Mouse (Mus musculus): ENCODE measurements around the gene Cilp.
"Not testable (repeated sequence)": the region's sequence is repeated elsewhere in the genome, so short reads cannot be mapped to it uniquely, and the experiment has no call there.

Cilp gene

DNA sequence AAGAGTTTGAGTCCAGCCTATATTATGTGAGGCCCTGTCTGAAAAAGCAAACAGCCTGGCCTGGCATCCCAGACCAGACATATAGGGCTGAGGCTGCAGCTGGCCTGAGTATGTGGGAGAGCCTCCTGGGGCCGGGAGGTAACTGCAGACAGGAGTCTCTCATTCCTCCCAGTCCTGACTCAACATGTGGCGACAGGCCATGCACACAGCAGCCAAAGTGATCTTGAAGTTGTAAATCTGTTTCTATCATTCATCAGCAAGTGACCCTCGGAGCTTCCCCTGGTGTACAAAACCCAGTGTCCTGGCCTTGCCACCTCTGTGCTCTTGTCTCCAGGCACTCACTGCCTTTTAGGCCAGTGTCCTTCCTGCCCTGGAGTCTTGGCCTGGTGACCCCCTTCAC, 13.0 kb upstream of the Cilp start:
- no peak for DNase-seq

DNA sequence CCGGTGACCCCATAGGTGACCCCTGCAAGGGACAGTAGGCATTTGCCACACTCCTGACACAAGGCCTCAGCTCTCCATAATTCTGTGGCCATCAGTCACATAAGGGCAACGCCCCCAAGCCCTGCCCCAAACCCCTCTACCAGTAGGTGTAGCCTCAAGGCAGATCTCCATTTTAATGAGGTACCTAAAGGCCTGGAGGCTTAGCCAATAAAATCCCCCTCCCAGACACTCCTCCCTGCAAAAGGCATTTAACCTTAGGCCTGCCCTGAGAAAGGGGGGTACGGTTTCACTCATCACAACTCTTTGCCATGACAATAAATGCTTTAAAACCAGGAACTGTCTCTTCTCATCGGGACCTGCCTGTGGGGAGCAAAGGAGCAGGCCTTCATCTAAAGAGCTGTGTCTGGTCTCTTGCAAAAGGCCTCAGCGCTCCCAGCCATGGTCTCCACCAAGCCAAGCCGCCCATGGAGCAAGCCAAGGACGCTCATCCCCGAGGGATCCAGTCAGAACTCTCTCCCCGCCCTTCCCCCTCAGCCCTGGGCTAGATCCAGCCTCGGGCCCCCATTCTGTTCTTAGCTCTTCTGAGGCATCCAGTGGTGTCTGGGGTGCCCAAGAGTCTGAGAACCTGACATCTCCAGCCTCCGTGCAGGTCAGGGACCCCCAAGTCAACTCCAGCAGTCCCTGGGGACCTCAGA, 8.9 kb upstream of the Cilp start:
- DNase-seq: no peak

DNA sequence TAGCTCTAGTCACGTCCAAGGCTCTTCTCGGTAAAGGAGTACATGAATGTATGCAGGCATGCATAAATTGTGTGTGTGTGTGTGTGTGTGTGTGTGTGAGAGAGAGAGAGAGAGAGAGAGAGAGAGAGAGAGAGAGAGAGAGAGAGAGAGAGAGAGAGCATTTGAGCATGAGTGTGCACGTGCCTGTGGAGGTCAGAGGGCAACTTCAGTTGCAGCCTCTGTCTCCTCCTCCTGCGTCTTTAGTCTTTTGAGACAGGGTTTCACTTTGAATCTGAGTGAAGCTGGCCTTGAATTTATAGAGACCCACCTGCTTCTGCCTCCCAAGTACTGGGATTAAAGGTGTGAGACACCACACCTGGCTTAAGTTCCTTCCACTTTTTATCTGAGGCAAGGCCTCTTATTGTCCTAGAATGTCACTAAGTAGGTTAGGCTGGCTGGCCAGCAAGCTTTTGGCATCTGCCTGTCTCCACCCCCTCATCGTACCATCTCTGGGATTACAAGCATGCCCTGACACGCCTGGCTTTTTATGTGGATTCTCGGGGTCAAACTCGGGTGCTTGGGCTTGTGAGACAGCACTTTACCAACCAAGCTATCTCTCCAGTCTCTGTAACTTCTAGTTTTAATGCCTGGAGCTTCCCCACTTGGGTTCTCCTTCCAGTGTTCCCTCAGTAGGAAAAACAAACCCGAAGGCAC, 7.6 kb upstream of the Cilp start:
- no peak for DNase-seq

DNA sequence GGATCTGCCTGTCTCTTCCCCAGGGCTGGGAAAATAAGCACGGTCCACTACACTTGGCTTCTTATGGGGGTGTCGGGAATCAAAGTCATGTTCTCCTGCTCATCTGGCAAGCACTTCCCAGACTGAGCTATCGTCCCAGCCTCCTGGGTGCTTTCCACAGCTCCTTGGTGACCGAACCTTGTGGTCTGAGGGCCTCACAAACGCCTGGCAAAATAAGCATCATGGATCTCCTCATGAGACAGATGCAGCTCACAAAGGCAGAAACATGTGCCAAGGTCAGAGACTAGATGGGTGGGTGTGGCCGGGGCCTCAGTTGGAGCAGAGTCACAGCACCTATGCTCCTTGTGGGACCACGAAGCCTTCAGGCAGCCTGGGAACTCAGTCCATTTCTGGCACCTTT, 5.6 kb upstream of the Cilp start:
- no peak for DNase-seq

DNA sequence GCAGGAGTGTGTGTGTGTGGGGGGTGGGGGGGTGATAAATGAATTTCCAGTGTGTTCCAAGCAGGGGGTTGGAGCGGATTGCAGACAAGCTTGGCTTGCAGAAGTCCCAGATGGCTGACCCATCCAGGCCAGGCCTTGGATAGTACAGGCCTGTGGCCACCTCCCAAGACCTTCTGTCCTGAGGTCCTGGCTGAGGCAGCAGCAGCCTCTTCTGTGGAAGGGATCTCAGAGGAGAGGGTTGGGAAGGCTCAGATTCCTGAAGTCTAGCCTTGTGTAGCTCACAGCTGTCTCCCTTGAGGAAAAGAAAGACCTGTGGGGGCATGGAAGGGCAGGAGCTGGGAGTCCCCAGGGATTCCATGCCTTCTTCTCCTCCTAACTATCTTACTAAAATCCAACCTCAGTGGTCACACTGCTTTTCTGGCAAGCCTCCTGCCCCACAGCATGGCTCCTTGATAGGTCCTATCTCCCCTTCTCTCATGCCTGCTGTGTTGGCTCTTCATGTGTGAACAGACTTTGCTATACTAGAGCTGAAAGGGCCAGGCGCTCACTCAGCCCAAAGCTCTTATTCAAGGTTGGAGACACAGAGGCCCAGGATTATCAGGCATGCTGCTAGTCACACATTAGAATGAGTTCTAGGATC, 3.3 kb upstream of the Cilp start:
- no peak for DNase-seq

DNA sequence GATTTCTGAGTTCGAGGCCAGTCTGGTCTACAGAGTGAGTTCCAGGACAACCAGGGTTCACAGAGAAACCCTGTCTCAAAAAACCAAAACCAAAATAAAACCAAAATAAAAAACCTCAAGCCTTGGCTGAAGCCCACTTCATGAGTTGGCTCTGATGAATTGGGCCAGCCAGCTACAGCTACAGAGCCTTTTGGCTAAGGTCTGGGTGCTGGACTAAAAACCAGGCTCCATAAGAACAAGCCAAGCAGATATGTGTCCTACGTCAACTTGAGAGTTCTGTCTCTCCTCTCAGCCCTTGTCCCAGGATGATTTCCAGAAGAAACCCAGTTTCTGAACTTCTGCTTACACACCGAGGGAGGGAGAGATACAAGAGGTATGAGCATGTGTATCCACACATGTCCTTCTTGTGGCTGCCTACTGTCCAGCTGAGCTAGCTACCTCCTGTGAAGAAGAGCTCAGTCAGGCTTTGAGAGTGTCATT, 2.3 kb upstream of the Cilp start:
- no peak for DNase-seq

DNA sequence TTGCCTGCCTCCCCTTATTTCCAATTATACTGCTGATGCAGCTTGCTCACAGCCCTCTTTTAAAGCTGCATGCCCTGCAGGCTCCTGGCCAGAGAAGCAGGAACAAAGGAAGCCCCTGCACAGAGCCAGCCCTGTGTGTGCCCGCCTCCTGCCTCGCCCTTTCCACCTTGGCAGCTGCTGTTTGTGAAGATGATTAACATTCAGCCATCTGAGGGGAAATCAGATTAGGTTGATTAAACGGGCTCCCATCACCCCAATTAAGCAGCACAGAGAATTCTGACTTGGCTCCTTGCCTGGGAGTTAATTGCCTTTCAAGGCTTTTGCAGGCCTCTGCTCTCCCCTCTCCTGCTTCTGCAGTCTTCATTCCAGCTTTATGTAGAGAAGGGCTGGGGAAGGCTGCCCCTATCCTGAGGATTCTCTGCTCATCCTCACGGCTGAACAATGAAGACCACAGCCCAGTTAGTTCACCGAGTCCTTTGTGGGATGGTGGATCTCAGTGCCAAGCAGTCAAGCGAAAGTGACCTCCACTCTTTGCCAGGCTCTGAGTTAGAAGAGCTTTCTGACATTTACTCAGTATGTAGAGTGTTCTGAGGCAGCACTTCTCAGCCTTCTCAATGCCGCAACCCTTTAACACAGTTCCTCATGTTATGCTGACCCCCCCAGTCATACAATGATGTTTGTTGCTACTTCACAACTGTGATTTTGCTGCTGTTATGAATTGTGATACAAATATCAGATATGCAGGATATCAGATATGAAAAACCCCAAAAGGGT, 2.9 kb downstream of the Cilp start:
- DNase-seq: no peak

DNA sequence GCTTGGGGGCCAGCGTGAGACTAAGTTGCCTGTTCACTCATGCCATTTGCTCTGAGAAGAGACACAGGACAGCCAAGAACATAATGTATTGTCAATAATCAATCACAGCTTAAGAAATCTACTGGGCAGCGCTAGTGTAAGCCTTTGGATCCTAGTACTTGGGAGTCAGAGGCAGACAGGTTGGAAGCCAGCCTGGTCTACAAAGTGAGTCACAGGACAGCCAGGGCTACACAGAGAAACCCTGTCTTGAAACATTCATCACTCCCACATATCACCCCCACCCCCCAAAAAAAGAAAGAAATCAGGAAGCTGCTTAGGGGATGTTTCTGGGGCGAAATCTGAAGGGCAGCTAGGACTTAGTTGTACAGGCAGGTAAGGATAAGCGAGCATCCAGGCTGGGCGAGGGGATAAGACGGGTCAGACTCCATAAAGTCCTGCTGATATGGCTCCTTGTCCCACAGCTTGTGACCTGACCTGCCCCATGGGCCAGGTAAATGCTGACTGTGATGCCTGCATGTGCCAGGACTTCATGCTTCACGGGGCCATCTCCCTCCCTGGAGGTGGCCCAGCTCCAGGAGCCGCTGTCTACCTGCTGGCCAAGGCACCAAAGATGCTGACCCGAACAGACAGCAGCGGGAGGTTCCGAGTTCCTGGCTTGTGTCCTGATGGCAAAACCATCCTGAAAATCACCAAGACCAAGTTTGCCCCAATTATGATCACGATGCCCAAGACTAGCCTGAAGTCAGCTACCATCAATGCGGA, 8.2 kb downstream of the Cilp start:
- DNase-seq: no peak

DNA sequence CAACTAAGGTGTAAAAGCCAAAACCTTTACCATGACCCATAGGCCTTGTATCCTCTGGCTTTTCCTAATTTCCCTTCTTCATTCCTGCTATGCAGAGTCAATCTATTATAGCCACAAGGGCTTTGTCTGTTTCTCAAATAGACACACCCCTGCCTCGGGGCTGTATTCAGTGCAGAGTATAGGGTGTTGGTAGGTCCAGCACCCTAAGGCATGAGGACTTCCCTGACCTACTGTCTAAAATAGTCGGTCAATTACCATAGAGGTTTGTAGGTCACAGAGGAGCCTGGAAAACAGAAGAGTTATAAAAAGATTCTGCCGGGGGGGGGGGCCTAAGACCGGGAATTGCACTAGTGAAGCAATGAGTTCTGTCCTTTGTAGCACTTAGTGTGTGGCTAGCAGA, 8.9 kb downstream of the Cilp start:
- no peak for DNase-seq

DNA sequence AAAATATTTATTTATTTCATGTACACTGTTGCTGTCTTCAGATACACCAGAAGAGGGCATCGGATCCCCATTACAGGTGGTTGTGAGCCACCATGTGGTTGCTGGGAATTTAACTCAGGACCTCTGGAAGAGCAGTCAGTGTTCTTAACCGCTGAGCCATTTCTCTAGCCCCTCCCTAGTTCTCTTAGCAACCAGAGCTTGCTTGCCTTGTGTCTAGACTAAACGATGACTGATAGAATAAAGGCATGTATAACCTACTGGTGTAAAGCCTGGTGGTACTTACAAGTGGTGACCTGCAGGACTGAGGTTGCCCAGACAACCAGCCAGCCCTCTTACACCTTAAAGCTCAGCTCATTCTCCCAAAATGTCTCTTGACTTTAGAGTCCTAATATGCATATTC, 9.9 kb downstream of the Cilp start:
- not testable (repeated sequence) for DNase-seq

DNA sequence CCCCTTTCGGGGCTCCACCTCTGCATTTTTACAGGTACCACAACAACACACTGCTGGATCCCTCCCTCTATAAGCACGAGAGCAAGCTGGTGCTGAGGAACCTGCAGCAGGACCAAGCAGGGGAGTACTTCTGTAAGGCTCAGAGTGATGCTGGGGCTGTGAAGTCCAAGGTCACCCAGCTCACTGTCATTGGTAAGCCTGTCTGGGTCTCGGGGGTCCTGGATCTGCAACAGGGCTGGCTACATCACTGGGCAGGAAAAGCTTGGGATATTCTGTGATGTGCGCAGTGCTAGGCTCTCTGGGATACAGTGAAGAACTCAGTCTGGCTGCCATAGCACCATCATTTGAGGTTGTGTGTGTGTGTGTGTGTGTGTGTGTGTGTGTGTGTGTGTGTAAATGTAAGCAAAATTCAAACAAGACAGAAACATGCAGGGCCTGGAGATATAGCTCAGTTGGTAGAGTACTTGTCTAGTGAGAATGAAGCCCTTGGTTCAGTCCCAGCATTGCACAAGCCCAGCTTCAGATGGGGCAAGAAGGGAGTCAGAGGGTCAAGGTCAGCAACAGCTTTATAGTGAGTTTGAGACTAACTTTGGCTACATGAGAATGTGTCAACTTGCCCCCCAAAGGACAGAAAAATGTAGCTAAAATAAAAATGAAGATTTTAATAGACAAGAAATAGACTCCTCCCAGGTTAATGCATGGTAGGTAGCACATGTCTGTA, 11.0 kb downstream of the Cilp start:
- no peak for DNase-seq

DNA sequence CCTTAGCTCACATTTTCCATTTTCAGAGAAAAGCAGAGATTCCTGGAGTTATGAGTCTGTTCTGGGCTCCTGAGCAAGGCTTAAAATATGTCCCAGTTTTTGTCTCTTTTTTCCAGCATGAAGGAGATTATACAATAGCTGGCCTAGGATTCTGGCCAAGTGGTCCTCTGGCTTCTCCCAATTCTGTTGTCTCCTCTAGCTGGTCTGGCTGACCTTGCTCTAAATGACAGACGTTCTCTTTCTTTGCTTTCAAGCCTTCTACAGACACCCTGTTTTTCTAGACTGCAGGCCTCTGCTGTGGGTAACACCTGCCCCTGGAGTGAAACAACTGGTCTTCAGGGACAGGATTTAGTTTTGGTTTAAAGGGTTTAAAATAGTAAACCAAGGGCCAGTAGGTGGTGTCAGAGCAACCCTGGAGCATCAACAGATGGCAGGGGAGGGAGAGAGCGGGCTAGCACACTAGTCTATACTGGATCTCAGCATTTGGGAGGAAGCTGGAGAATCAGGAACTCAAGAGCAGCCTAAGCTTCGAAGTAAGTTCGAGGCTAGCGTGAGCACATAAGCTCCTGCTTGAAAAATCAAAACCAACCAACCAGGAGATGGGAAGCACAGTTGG, 16.7 kb downstream of the Cilp start:
- no peak for DNase-seq

DNA sequence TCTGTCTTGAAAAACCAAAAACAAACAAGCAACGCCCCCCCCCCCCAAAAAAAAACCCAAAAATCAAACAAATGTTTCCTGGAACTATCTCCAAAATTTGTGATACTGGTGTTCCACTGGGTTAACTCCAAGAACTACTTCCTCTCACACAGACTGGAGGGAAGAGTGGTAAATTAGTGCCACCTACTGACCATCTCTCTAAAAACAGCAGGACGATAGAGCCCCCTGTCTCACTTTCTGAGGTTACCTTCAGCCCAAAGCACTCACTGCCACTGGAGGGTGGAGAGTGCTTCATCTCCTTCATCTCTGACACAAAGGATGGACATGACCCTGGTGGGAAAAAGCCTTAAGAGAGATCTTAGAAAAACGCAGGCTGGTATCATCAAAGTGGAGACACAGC, 18.3 kb downstream of the Cilp start:
- DNase-seq: peak; percentile 54

DNA sequence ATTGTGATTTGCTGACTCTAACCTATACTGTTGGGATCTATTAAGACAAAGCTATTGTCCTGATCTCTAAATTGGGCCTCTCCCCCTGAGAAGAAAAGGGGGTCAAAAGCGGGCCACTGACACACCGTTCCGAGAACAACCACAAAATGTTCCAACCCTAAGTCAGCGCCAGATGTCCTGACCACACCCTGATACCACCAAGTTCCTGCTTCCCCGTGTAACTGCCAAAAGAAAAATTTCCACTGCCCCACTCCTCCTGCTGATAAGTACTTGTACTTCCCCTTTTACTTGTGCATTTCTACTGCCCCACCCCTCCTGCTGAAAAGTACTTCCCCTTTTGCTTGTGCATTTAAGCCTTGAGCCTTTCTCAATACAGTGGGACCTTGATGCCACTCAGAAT, 23.3 kb downstream of the Cilp start:
- DNase-seq: not testable (repeated sequence)

DNA sequence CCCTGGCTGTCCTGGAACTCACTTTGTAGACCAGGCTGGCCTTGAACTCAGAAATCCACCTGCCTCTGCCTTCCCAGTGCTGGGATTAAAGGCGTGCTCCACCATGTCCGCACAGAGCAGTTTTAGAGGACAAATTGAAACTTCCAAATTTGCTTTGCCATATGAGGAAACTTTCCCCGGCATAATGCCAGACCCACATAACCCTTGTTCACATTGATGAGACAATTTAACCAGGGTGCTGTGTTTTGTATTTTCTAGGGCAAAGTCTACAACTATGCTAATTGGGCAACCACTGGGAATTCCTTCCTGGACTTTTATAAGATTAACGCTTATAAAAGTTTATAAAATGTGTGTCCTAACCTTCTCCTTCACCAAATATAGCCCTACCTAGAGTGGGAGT, 25.0 kb downstream of the Cilp start:
- no peak for DNase-seq

DNA sequence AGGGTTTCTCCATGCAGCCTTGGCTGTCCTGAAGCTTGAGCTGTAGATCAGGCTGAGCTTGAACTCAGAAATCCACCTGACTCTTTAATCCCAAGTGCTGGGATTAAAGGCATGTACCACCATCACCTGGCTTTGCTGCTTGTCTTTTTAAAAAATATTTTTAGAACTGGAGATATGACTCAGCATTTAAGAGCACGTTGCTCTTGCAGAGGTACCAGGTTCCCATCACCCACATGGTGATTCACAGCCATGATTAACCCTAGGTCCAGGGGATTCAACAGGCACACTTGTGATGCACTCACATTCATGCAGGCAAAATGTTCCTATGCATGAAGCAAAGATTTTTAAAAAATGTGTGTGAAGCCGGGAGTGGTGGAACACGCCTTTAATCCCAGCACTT, 27.4 kb downstream of the Cilp start:
- no peak for DNase-seq

DNA sequence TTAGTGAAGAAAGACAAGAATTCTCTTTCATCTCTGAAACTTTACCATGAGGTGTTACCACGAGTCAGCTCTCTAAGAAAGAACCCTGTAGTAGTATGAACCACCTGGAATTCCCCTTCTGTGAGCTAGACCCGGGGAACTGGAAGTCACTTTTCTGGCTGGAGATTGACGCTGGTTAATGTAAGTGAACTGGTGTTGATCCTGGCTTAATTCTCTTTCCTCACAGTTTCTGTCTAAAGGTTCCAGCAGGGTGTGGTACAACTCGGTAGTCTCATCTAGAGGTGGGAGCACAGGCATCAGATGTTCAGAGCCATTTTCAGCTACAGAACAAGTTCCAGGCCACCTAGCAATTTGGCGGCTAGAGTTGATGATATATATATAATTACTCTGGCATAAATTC, 28.1 kb downstream of the Cilp start:
- no peak for DNase-seq

DNA sequence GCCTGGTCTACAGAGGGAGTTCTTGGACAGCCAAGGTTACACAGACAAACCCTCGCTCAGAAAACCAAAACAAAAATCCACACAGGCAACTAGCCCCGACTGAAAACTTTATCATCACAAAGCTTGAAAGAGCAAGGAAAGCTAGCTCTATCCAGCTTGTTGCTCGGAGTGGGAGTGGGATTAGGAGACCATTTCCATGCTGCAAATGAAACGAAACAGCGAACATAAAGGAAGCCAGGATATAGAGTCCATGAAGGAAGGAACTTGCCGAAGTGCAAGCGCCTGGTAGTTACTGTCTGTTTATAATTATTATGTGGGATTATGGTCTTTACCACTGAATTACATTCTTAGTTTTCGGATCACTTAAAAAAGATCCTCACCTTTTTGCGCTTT, 28.6 kb downstream of the Cilp start:
- DNase-seq: no peak

DNA sequence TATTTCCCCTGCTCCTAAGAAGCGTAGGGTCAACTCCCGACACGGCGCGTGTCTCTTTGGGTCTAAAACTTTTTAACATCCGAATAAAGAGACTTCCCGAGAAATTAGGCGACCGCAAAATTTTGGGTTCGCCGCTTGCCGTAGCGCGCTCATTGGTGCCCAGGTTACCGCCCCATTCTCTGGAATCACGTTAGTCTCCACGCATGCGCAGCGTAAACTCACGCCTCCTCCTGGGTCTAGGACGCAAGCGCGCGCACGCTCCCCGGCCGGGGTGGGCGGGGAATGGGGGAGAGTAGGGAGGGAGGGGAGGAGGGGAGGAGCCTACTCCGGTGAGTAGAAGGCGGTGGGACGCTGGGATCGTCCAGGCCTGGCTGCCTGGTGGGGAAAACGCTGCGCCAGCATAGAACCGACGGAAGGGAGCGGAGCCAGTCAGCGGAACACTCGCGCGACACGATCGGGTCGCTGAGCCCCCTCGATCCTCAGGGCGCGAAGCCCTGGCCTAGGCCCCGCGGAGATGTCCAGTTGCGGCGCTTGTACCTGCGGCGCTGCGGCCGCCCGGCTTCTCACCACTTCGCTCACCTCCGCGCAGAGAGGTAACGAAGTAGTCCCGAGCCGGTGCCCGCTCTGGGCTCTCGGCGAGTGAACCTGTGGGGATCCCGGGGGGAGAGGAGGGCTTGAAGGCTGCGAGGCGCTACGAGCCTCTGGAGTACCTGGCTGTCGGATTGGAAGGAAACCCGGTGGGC, 29.2 kb downstream of the Cilp start, which contains the start of gene Clpx:
Gene Clpx, plus strand, starts transcription at position 288 of the 743 bp plus-strand sequence.
- DNase-seq: peak; percentile 98

DNA sequence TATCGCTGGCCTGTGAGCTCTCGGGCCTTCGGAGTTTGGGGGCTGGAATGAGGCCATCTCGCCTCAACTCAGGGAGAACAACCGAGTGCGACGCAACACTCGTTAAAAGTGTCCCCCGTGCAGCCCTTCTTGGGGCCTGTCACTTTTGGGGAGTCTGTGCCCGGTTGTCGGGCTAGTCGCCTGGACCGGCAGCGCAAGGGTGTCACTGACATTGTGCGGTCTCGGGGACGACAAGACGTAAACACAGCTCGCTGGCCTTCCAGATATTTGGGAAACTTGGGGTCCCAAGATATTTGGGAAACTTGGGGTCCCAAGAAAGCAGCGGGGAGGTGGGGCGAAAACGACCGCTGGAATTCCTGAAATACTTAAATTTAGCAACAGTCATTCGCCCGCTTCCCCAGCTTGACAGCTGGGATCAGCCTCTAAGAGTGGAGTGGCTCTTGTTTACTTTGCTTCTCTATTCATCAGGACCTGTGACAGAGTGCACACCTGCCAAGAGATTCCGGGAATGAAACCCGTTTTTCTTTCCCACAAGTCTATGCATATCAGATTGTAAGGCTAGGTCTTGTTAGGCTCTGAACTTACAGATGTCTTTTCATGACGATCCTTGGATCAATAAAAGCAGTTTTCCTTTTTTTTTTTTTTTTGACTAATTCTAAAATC, 29.9 kb downstream of the Cilp start:
- DNase-seq: no peak

All from thymus, postnatal 14 days (tissue).